Mouse (Mus musculus): ENCODE measurements at regions not wholly inside any gene's neighbourhood (a gene's known extent, or its start where the extent isn't known, plus 50 kb on each side); places are given as distances from the start of the nearest gene placed in this dataset.

DNA sequence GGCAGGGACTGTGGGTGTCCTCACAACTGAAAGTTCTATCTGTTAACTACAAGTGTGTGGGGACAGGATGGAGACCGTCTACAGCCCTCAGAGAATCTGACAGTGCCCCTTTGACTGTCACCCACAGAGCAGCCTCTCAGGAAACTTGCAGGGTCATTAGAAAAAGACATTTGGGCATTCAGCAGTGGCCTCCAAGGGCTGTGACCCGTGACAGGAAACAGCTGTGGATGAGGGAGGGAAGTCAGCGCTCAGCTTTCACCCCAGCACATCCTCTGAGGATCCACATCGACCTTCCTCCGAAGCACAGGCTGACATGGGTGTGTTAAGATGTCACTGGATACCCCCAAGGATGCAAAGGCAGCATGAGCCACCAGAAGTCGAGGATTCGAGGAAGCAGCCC lies 106.3 kb upstream of the Sulf2 start:
- peak; percentile 34 for DNase-seq

DNA sequence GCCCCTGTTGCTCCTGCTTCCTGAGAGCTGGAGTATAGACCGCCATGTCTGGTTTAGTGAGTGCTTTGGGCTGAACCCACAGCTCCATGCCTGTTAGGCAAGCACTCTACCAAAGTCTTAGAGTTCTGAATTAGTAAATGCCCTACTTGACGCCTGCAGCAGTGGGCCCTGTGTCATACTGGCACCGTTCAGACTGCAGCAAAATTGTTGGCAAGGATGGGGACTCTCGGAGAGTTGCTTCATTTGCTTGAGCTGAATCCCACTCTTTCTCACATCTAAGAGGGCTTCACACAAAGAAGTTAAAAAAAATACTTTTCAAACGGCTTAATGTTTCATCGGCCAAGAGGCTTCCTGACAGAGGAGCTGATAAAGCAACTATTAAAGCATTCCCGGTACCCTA lies 105.6 kb upstream of the Sulf2 start:
- no peak for DNase-seq

DNA sequence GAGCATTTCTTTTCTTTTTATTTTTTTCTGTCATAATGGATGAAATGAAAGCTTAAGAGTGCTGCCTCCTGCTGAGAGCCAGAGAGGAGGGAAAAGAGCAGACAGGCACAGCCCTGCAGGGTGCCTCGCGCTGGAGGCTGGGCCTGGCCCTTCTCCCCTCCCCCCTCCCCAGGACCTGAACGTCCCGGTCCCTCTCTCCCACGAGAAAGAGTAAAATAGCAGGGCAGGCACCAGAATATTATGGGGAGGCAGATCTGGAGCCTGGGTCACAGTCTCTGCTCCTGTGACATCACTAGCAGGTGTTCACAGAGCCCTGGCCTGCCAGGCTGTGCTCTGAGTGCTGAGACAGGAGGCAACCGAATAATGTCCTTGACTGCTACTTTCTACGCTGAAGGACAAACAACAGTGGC lies 103.3 kb upstream of the Sulf2 start:
- no peak for DNase-seq

DNA sequence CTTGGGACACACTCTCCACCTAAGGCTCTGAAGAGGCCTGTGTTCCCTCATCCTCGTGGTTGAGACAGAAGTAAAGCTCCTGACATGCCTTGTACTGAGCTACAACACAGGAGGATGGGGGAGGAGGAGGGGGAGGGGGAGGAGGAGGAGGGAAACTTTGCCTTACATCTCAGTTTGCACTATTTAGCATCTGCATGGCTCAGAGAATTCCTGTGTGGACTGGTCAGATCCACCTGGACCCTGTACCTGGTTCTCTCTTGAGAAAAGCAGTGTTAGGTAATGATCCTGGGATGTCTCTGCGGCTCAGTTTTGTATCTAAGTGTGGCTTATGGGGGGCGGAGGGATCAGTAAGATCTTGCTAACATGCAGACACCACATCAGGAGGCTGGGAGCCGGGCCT lies 102.2 kb upstream of the Sulf2 start:
- no peak for DNase-seq

DNA sequence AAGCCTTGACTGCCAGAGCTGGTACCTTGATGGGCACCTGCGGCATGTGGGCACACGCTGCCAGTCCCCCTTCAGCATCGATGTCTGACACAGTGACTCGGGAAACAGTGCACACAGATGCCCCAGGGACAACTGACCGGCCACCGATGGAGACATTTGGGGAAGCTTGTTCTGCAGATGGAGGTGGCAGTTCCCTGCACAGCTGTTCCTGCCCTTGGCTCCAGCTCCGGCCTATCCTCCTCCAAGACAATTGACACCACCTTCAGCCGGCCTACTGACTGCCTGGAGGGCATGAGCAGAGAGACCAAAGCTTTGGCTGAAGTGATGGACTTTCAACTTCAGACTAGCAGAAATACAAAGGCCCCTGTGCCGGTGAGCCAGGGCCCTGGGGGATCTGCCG lies 100.7 kb upstream of the Sulf2 start:
- no peak for DNase-seq

DNA sequence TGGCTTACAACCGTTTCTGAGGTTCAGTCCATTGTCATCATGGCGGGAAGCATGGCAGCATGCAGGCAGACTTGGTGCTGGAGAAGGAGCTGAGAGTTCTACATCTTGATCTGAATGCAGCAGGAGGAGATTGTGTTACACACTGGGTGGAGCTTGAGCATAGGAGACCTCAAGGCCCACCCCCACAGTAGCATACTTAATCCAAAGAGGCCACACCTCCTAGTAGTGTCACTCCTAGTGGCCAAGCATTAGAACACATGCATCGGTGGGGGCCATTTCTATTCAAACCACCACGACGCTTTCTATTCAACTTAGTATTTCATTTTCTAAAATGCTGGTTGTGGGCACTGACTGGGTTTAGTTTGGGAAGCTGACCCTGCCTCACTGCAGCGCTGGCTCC lies 99.1 kb upstream of the Sulf2 start:
- no peak for DNase-seq

DNA sequence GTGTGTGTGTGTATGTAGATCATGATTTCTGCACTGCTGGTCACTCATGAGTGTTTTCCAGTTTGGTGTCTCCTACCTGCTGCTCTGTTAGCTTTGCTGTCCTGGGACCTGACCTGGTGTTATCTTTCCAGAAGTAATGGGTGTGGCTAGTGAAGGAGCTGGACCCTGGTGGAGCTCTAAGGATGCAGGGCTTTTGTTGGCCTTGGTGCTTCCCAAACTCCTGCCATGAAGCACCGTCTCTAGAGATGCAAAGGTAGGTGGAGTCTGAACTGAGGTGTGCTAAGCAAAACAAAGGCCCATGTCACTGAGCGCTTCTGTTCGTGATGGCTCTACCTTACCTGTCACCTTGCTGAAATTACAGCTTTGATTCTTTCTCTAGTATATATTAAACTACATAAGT lies 96.6 kb upstream of the Sulf2 start:
- no peak for DNase-seq

DNA sequence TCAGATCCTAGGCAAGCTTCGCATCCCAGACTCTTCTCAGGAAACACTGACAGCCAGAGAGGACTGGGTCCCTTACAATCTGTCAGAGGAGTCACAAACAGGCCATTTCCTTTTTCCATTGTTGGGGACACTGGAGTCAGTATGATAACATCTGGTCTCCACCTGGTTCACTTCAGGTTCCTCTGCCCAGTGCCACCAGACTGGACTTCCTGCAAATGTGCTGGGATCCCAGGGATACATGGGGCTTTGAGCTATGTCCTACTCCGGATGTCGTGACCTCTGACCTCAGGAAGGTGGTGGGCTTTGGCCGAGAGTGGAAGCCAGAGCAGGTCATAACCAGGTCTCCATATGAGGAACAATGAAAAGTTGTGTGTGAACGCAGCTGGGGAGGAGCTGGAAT lies 96.0 kb upstream of the Sulf2 start:
- DNase-seq = peak; percentile 41

DNA sequence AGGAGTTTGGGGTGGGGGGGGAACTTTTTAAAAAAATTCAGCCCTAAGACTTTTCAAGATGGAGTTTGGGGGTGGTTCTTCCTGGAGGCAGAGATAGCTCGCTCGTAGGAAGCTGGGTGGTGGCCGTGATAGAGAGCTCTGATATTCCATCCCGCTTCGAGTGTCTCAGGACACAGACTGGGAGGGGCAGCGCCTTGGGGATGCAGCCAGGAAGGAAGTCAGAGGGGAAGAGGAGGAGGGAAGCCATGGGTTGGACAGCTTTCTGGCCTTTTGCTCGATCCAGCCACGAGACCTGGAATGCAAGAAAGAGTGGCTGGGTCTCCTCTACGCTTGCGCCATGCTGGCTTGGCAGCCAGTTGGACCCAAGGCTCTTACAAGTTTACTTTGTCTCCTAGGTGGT lies 95.1 kb upstream of the Sulf2 start:
- DNase-seq = peak; percentile 40

DNA sequence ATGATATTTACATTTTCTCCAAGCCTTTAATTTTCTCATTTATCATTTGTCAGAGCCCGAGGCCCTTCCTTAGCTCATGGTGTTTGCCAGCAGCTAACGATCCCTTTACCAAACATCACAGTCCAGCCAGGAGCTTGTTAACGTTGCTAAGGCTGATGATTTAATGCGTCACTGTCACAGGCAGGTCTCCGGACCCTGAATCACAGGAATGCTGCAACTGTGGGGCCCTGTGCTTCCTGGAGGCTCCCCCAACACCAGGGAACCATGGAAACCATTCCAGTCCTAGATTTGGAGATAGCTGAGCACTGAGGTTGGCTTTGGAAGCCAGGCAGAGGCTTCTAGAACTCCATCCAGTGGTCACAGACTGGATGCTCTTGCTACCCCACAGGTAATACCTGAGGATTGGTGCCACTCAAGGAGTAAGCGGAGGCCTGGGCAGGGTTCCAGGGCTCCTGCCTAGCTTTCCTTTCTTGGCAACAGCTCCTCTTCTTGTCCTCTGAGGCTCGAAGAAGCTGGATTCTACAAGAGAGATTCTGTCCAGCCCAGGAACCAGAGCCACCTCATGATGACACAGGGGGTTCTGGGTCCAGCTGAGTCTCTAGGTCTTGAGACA lies 94.0 kb upstream of the Sulf2 start:
- DNase-seq = peak; percentile 21

DNA sequence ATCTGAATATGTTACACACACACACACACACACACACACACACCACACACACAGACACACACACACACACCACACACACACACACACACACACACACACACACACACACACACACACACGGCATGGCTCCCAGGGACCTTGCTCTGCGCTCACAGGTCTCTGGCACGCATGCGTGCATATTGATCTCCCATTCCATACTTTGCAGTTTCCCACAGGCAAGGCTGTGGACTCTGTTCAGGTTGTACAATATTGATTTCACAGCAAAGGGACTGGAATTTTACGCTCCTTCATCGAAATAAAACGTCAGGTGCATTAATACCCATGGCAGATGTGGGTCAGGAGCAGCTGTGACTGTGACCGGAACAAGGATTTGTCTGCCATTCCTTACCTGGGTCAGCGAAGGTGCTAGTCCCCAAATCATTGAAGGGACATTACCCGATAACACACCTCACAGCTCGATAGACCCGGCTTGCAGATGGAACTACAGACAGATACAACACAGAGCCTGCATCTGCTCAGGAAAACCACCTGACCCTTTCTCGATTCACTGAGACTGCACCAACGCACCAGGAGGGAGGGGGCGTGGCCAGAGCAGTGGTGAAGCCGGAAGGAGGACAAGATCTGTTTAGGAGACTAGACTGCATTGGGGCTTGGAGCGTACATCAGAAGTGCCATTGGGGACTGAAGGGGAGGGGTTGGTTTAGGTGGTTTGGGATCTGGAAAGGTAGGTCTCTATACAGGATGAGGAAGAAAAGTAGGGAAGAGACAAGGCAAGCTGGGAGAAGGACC lies 91.1 kb upstream of the Sulf2 start:
- no peak for DNase-seq

DNA sequence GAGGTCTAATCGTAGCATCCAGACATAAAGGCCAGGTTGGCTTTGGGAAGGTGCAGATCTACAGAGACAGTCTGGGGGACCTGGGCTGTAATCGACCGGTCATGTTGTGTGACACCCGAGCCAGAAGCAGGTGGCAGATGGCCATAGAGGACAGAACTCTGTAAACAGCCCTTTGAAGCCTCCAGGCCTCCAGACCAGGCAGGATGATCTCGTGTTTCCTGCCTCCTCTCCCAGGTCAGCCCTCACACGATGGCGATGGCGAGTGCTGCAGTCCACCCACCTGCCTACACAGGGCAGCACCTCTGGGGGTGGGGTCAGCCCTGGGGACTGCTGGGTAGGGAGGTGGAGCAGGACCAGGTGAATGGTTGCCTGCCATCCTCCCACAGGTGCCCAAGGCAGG lies 89.8 kb upstream of the Sulf2 start:
- no peak for DNase-seq

DNA sequence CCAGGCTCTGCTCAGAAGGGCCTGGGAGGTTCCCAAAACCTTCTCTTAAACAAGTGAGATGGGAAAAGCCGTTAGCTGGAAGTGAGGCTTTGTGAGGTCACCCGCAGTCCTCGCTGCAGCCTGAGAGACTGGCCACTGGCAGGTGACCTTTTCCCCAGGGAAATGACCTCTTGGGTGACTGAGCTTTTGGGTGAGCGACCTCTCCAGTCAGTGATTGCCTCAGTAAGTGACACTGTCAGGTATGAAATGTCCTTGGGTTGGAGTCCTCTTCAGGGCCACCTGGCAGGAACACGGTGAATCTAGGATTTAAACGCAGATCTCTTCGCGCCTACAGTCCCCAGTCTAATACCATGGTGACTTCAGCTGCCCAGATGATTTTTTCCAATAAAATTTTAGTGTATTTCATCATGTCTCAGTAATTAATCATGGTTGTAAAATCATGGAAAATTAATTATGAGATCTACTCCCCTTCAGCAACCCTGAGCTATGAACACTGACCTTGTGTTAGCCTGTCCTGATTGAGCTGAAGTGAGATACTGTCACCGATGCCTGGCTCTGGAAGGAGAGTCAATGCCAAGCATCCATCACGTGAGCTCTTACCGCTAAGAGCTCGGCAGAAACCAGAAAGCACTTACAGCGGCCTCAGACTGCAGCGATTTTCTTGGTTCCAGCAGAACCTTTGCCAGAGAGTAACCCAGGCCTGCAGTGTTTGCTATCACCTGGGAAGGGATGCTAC lies 87.5 kb upstream of the Sulf2 start:
- DNase-seq = no peak

DNA sequence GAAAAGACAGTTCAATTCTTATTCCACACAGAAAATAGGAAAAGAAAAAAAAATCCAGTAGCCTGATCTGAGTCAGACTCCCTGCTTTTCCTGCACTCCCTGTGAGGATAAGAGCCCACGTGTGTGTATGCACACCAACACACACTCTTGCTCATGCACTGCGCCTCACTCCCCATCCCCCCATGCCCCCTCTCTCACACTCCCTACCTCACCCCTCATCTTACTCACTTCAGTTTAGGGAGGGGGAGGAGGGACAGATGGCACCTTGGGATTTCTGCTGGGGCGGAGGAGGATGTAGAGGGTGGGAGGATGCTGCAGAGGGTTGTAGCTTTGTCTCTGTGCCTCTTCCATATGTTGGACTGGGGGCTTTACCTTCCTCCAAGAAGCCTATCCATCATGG lies 85.8 kb upstream of the Sulf2 start:
- no peak for DNase-seq

DNA sequence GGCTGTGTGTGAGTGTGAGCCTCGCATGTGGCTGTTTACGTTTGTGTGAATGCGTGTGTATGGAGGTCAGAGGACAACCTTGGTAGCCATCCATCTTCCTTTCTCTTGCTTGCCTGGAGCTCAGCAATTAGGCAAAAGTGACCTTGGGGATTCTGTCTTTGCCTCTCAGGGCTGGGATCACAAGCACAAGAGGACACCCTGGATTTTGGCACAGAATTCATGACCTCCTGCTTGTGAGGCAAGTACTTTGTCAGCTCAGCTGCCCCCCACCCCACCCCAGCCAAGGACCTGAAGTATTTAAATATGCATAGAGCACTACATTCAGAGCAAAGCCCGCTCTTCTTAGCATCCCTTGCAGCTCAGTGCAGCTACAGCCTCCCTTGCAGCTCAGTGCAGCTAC lies 84.6 kb upstream of the Sulf2 start:
- no peak for DNase-seq

DNA sequence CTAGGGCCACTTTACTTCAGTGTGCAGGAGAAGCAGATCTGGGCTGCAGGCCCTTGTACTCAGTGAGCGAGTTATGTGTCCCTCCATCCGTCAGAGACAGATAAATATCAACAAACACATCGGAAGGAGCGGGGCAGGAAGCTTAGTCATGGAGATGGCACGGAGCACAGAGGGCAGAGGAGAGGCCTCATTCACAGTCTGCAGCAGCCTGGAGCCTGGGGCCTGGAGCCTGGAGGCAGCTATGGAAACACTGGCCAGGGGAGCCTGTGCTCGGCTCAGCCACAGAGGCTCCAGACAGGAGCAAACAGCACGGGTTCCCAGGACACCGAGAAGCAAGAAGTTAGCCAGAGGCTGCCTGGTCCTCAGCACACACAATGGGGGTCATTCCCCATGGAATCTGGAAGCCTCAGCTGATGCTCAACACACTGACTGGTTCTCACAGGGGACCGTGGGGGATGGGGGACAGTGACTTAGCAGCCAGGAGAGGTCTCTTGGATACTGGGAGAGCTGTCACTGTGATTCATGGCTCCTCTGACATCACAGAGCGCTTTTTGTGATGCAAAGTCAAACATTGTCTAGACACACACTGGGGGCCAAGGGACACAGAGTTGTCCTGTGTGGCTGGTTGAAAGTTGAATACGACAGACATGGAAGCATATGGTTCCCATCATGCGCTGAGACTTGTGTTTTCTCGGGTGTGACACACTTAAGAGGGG lies 82.2 kb upstream of the Sulf2 start:
- no peak for DNase-seq

DNA sequence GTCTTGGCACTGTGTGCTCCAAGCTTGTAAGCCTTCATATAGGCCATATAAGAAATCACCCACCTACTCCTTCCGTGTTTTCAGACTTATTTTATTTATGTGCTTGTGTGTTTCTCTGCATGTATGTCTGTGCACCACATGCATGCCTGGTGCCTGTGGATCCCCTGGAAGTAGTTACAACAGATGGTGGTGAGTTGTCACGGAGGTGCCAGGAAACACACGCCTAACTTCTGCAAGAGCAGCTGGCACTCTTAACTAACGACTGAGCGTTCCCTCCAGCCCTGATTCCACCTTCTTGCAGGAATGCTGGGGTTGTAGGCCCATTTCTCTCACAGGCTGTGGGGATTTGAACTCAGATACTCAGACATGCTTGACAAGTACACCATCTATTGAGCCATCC lies 80.6 kb upstream of the Sulf2 start:
- no peak for DNase-seq

DNA sequence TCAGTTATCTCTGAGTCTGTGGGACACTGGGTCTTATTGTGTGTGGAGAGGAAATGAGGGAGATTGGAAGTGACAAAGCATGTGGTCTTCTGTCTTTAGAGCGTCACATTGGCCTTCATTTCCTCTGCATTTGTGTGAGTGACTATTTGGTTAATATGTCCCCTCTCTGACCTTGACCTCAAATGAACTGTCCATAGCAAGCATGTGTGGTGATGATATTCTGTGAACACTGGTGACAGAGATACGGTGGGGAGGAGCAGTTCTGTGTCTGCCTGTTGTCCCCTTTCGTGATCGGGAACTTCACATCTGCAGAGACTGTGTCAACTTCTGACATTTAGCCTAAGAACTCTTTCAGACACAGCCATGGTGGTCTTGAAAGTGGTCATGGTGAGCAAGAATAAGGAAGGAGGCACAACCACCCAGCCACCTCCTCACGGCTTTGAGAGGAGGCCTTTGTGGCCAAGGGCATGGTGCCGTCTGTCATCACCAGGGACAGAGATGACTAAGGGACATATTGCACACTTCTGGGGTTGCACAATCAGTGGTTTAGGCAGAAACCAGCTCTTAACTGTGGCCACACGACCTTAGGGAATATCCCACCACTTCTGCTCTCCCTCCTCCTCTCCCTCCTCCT lies 79.2 kb upstream of the Sulf2 start:
- DNase-seq = no peak

DNA sequence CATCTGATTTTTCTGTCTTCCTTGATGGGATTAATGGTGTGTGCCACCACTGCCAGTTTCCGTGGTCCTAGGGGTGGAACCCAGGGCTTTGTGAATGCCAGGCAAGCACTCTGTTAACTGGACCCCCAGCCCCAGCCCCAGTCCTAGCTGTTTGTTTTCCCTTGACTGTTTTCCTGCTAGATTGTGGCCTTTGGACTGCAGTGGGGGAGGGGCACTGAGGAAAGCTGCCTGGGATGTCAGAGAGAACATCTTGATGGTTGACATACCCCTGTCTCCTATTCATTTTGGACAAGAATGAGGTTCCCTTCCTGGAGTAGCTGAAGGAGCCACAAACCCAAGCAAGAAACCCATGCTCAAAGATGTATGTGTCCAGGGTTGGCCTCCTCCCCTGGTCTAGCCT lies 77.8 kb upstream of the Sulf2 start:
- peak; percentile 30 for DNase-seq

DNA sequence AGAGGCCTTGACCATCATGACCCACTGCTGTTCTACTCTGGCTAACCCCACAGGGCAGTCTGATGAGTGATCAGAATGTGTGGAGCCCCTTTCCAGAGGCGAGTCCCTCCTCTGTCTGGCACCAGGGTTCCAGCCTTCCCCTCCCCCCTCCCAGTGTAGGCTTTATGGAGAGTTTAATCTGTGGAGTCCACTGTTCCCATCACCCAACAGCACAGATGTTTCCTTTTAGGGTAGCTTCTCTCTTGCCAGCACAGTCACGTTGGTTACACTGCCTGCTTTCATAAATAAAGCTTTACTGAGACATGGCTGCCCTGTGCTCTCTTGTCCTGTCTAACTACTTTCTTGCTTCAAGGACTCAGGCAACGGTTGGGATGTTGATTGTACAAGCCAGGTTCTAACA lies 76.9 kb upstream of the Sulf2 start:
- DNase-seq = no peak

DNA sequence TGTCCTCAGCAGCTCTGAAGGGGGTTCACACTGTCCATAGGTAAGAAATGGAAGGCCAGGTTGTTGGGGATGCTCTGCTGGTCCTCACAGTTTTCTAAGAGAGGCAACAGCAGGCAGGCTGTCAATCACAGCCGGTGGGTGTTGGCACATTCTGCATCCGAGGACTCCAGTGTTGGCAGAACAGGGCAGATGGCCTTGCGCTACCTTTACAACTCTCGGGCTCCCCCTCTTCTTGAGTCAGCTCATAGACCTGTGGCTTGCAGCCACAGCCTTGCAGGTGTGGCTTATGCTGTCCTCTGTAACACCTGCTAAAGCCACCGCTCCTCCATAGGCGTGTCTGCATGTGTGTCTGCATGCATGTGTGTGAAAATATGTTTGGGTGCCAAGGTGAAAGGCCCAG lies 75.2 kb upstream of the Sulf2 start:
- DNase-seq = no peak

DNA sequence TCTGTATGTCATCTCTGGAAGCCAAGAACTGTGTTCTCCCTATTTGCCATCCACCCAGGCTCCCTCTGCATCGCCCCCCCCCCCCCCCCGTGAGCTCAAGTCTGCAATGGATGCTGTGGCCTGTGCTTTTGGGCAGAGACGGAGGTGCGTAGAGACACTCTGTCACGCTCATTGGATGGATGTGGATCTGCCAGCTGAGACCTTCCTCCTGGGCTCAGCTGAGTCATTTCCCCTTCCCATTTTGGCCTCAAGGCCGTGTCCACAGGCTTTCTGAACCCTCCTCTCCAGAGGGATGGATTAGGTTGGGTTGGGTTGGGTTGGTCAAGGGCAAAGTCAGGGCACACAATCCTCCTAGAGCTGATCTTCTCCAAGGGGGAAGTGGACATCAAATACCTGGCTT lies 72.9 kb upstream of the Sulf2 start:
- no peak for DNase-seq

DNA sequence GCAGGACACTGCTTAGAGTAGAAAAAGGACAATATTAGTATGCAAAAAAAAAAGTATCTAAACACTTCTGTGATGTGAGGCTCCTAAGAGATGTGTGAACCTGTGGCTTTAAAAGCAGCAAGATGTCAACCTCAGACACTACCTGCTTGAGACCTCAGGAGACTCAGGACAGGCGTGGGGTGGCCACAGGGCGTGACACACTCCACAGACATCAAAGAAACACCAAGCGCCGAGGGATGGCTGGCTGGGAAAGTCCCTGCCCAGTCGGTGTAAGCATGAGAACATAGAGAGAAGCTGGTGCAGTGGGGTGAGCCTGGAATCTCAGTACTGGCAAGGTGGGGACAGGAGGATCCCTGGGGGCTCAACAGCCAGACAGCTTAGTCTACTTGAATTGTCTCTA lies 72.0 kb upstream of the Sulf2 start:
- DNase-seq = no peak
